In the genomic region with DNA sequence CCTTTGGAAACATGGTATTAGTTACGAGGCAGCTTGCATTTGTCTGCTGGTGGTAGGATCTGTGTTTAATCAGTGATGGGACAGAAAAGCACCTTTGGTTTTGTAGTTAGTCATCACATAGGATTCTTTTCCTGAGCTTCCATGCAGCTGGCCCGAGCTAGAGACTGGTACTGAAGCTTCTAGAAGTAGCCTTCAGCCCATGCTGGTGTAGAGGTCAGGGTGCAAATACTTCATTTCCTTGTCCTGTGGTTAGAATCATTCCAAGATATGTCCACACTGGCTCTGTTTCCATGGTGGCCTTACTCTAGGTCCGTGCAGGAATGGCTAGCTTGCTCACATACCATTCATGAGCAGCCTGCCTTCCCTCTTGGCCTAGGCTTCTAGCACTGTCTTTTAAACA, we compare ENCODE assay signal across 19 mouse cellular contexts.
DNase-seq lines count a peak whose midpoint lies in the region; ATAC-seq lines count a peak whose summit lies in the region.
"Had no signal": no experiment of that assay in that cellular context is flagged by ENCODE, and none has a peak within 500 bp of the region (broad histone marks: within the 10 kb centered on the region; RNA-seq: fewer than 3 reads in every experiment).

No protein-coding gene starts in this region.

- H3K4me2 ChIP-seq in heart, embryonic 15.5 days = no peak overlapping the region
- H3K4me2 ChIP-seq in embryonic facial prominence, embryonic 13.5 days = no peak overlapping the region
- H3K4me2 ChIP-seq: hindbrain, embryonic 14.5 days; intestine, embryonic 15.5 days; midbrain, embryonic 13.5 days had no signal

- 55% methylated on average over 3 of the region's 3 CpGs for WGBS in heart, embryonic 15.5 days
- WGBS in embryonic facial prominence, embryonic 13.5 days = 41% methylated on average over 3 of the region's 3 CpGs

- peak; percentile 53 for DNase-seq in adrenal gland, adult 2 months
- no peak for DNase-seq in adrenal gland, postnatal 14 days
- DNase-seq in heart, adult 9 months (ENCODE audit: low spot score in 2 of 2) = no peak
- peak; percentile 63 for DNase-seq in 3T3-L1 (ENCODE audit: low read depth, low spot score)
- no peak for DNase-seq in right cerebral cortex, postnatal 4 days
- DNase-seq in urinary bladder, adult 2 months (ENCODE audit: low spot score) = no peak
- DNase-seq: cerebellum, adult 11-12 months; cerebellum, postnatal 25 days; gastrocnemius, postnatal 25 days; heart, postnatal 10 days; thymus, postnatal 36 days had no signal

- no peak for ATAC-seq in heart, embryonic 15.5 days (replicated peaks; ENCODE audit: insufficient number of reproducible peaks, insufficient read depth, low FRiP score, low read depth)
- ATAC-seq in embryonic facial prominence, embryonic 13.5 days (ENCODE audit: insufficient number of reproducible peaks, insufficient read depth, low FRiP score, low TSS enrichment, low read depth) = no peak
- ATAC-seq: activated CD4-positive, CD25-positive, alpha-beta regulatory T cell, adult 4 months; intestine, embryonic 15.5 days; midbrain, embryonic 13.5 days had no signal

- no peak overlapping the region for H3K9ac ChIP-seq in heart, embryonic 15.5 days
- H3K9ac ChIP-seq in embryonic facial prominence, embryonic 13.5 days = no peak overlapping the region
- H3K9ac ChIP-seq: hindbrain, embryonic 14.5 days; intestine, embryonic 15.5 days; liver, embryonic 14.5 days; midbrain, embryonic 13.5 days had no signal

- peak overlapping the region; percentile 36; the same call in 1 of the 2 replicates for H3K27ac ChIP-seq in heart, embryonic 15.5 days
- H3K27ac ChIP-seq in embryonic facial prominence, embryonic 13.5 days = peak overlapping the region; percentile 57; the same call in 1 of the 2 replicates
- H3K27ac ChIP-seq: hindbrain, embryonic 14.5 days; intestine, embryonic 15.5 days; liver, embryonic 14.5 days; midbrain, embryonic 13.5 days had no signal

- peaks cover 47% of the 10 kb centered on the region for H3K4me1 ChIP-seq in heart, embryonic 15.5 days (replicated peaks)
- H3K4me1 ChIP-seq in embryonic facial prominence, embryonic 13.5 days = peaks cover 39% of the 10 kb centered on the region

- H3K9me3 ChIP-seq in heart, embryonic 15.5 days (replicated peaks) = no peaks in the 10 kb centered on the region
- no peaks in the 10 kb centered on the region for H3K9me3 ChIP-seq in embryonic facial prominence, embryonic 13.5 days
- H3K9me3 ChIP-seq: intestine, embryonic 15.5 days; midbrain, embryonic 13.5 days had no signal

- no peak overlapping the region for H3K4me3 ChIP-seq in heart, embryonic 15.5 days
- H3K4me3 ChIP-seq in embryonic facial prominence, embryonic 13.5 days = no peak overlapping the region
- H3K4me3 ChIP-seq: intestine, embryonic 15.5 days; midbrain, embryonic 13.5 days had no signal

- no peaks in the 10 kb centered on the region for H3K36me3 ChIP-seq in heart, embryonic 15.5 days
- peaks cover 6% of the 10 kb centered on the region; the same call in 1 of the 2 replicates for H3K36me3 ChIP-seq in embryonic facial prominence, embryonic 13.5 days

- H3K27me3 ChIP-seq in heart, embryonic 15.5 days = no peaks in the 10 kb centered on the region
- H3K27me3 ChIP-seq in embryonic facial prominence, embryonic 13.5 days = no peaks in the 10 kb centered on the region
- H3K27me3 ChIP-seq: CH12.LX; intestine, embryonic 15.5 days; midbrain, embryonic 13.5 days had no signal

Comparison
In these comparisons a context has a peak if more than half of its experiments do, and no peak if none do; other contexts are left out.
1. DNase-seq: peak in adrenal gland, adult 2 months (single experiment) and 3T3-L1 (single experiment); none in adrenal gland, postnatal 14 days (single experiment), heart, adult 9 months (0 of 2), right cerebral cortex, postnatal 4 days (single experiment) and urinary bladder, adult 2 months (single experiment).